Mouse (Mus musculus): ENCODE results near the gene Carmil2. TPM values are rescaled to one million over a fixed set of nuclear protein-coding genes. Genes with fewer than 3 reads are reported as not detected.

Gene Carmil2
- polyA plus RNA-seq, 1 experiment: 218 TPM

- TF ChIP-seq POLR2A (IDR thresholded peaks at IDR 0.05; ENCODE audit: insufficient read depth, low read depth, low read length) (no peak), CTCF (IDR thresholded peaks at IDR 0.05; ENCODE audit: insufficient read depth, low read depth, low read length) (no peak)
- H3K4me3 ChIP-seq (ENCODE audit: insufficient read depth, low read depth, low read length): no peak overlapping the region
- no peak overlapping the region for H3K27ac ChIP-seq (ENCODE audit: insufficient read depth, low read depth, low read length)
- 53% methylated on average over 3 of the region's 3 CpGs for WGBS
- no peaks in the 10 kb centered on the region for H3K4me1 ChIP-seq (ENCODE audit: control insufficient read depth, insufficient read depth, low read length)
Observed at GRCm38 (mm10) chr8:105661167-105661566, 24.9 kb upstream of the Carmil2 start.

GRCm38 (mm10) chr8:105677891-105678290, 8.2 kb upstream of the Carmil2 start:
- no peak overlapping the region for H3K27ac ChIP-seq (ENCODE audit: insufficient read depth, low read depth, low read length)
- H3K4me3 ChIP-seq (ENCODE audit: insufficient read depth, low read depth, low read length): no peak overlapping the region
- TF ChIP-seq CTCF (IDR thresholded peaks at IDR 0.05; ENCODE audit: insufficient read depth, low read depth, low read length) (no peak), POLR2A (IDR thresholded peaks at IDR 0.05; ENCODE audit: insufficient read depth, low read depth, low read length) (no peak)
- WGBS: 73% methylated on average over 1 of the region's 1 CpGs
- H3K4me1 ChIP-seq (ENCODE audit: control insufficient read depth, insufficient read depth, low read length): peaks cover 2% of the 10 kb centered on the region; the same call in 1 of the 2 replicates

- peaks cover 3% of the 10 kb centered on the region for H3K4me1 ChIP-seq (ENCODE audit: control insufficient read depth, insufficient read depth, low read length)
- TF ChIP-seq POLR2A (IDR thresholded peaks at IDR 0.05; ENCODE audit: insufficient read depth, low read depth, low read length): no peak
- no peak for TF ChIP-seq CTCF (IDR thresholded peaks at IDR 0.05; ENCODE audit: insufficient read depth, low read depth, low read length)
- H3K4me3 ChIP-seq (ENCODE audit: insufficient read depth, low read depth, low read length): no peak overlapping the region
- no peak overlapping the region for H3K27ac ChIP-seq (ENCODE audit: insufficient read depth, low read depth, low read length)
- WGBS: 83% methylated on average over 7 of the region's 7 CpGs
Observed at GRCm38 (mm10) chr8:105685325-105685724, 749 bp upstream of the Carmil2 start.

- no peak for TF ChIP-seq CTCF (IDR thresholded peaks at IDR 0.05; ENCODE audit: insufficient read depth, low read depth, low read length)
- no peak for TF ChIP-seq POLR2A (IDR thresholded peaks at IDR 0.05; ENCODE audit: insufficient read depth, low read depth, low read length)
- Histone ChIP-seq H3K4me1 (ENCODE audit: control insufficient read depth, insufficient read depth, low read length) (peaks cover 3% of the 10 kb centered on the region), H3K27ac (ENCODE audit: insufficient read depth, low read depth, low read length) (no peak overlapping the region), H3K4me3 (ENCODE audit: insufficient read depth, low read depth, low read length) (no peak overlapping the region)
- 69% methylated on average over 6 of the region's 6 CpGs for WGBS
Observed at GRCm38 (mm10) chr8:105686551-105686950, 477 bp downstream of the Carmil2 start.

- WGBS: 68% methylated on average over 8 of the region's 8 CpGs
- TF ChIP-seq CTCF (IDR thresholded peaks at IDR 0.05; ENCODE audit: insufficient read depth, low read depth, low read length) (no peak), POLR2A (IDR thresholded peaks at IDR 0.05; ENCODE audit: insufficient read depth, low read depth, low read length) (no peak)
- H3K4me1 ChIP-seq (ENCODE audit: control insufficient read depth, insufficient read depth, low read length): peaks cover 3% of the 10 kb centered on the region
- no peak overlapping the region for H3K27ac ChIP-seq (ENCODE audit: insufficient read depth, low read depth, low read length)
- H3K4me3 ChIP-seq (ENCODE audit: insufficient read depth, low read depth, low read length): no peak overlapping the region
Observed at GRCm38 (mm10) chr8:105687512-105687911, 1.4 kb downstream of the Carmil2 start.

GRCm38 (mm10) chr8:105688242-105688752, 2.2 kb downstream of the Carmil2 start:
- H3K27ac ChIP-seq (ENCODE audit: insufficient read depth, low read depth, low read length): no peak overlapping the region
- peaks cover 3% of the 10 kb centered on the region for H3K4me1 ChIP-seq (ENCODE audit: control insufficient read depth, insufficient read depth, low read length)
- WGBS: 83% methylated on average over 14 of the region's 14 CpGs
- no peak overlapping the region for H3K4me3 ChIP-seq (ENCODE audit: insufficient read depth, low read depth, low read length)
- no peak for TF ChIP-seq CTCF (IDR thresholded peaks at IDR 0.05; ENCODE audit: insufficient read depth, low read depth, low read length)
- TF ChIP-seq POLR2A (IDR thresholded peaks at IDR 0.05; ENCODE audit: insufficient read depth, low read depth, low read length): no peak

GRCm38 (mm10) chr8:105689256-105689982, 3.3 kb downstream of the Carmil2 start:
- WGBS: 76% methylated on average over 35 of the region's 35 CpGs
- Histone ChIP-seq H3K4me1 (ENCODE audit: control insufficient read depth, insufficient read depth, low read length) (peaks cover 7% of the 10 kb centered on the region), H3K27ac (ENCODE audit: insufficient read depth, low read depth, low read length) (no peak overlapping the region), H3K4me3 (ENCODE audit: insufficient read depth, low read depth, low read length) (no peak overlapping the region)
- TF ChIP-seq POLR2A (IDR thresholded peaks at IDR 0.05; ENCODE audit: insufficient read depth, low read depth, low read length) (no peak), CTCF (IDR thresholded peaks at IDR 0.05; ENCODE audit: insufficient read depth, low read depth, low read length) (no peak)

- Histone ChIP-seq H3K4me1 (ENCODE audit: control insufficient read depth, insufficient read depth, low read length) (peaks cover 11% of the 10 kb centered on the region), H3K4me3 (ENCODE audit: insufficient read depth, low read depth, low read length) (no peak overlapping the region), H3K27ac (ENCODE audit: insufficient read depth, low read depth, low read length) (no peak overlapping the region)
- WGBS: 94% methylated on average over 9 of the region's 9 CpGs
- no peak for TF ChIP-seq CTCF (IDR thresholded peaks at IDR 0.05; ENCODE audit: insufficient read depth, low read depth, low read length)
- TF ChIP-seq POLR2A (IDR thresholded peaks at IDR 0.05; ENCODE audit: insufficient read depth, low read depth, low read length): no peak
Observed at GRCm38 (mm10) chr8:105689983-105690360, 3.9 kb downstream of the Carmil2 start.

GRCm38 (mm10) chr8:105690978-105691377, 4.9 kb downstream of the Carmil2 start:
- TF ChIP-seq POLR2A (IDR thresholded peaks at IDR 0.05; ENCODE audit: insufficient read depth, low read depth, low read length) (no peak), CTCF (IDR thresholded peaks at IDR 0.05; ENCODE audit: insufficient read depth, low read depth, low read length) (no peak)

More at GRCm38 (mm10) chr8:105690978-105691377, 4.9 kb downstream of the Carmil2 start:
- no peak overlapping the region for H3K27ac ChIP-seq (ENCODE audit: insufficient read depth, low read depth, low read length)
- H3K4me1 ChIP-seq (ENCODE audit: control insufficient read depth, insufficient read depth, low read length): peaks cover 16% of the 10 kb centered on the region
- H3K4me3 ChIP-seq (ENCODE audit: insufficient read depth, low read depth, low read length): no peak overlapping the region
- WGBS: 90% methylated on average over 14 of the region's 14 CpGs

Measured in olfactory bulb, adult 2 months (tissue).